Comparison of ENCODE assay signal across 7 mouse cellular contexts in genomic region chr11:59134373-59134997, GRCm38 (mm10). TPM values are rescaled to one million over a fixed set of nuclear protein-coding genes. Genes with fewer than 3 reads are reported as not detected.
DNase-seq lines count a peak whose midpoint lies in the region; ATAC-seq and TF ChIP-seq lines count a peak whose summit lies in the region.

No protein-coding gene starts in this region.

- ATAC-seq in heart, embryonic 14.5 days (ENCODE audit: insufficient number of reproducible peaks, insufficient read depth, low FRiP score, low read depth) = no peak
- ATAC-seq in liver, embryonic 14.5 days (ENCODE audit: insufficient read depth) = no peak

- intact Hi-C loops in left cerebral cortex, postnatal 14 days (cut with DNase I) = no loop called here
- intact Hi-C loops in left cerebral cortex, adult 2 months (cut with DNase I) = no loop called here

- peaks cover 16% of the 10 kb centered on the region for H3K4me1 ChIP-seq in testis, adult 2 months (ENCODE audit: control insufficient read depth, insufficient read depth, low read length)
- H3K4me1 ChIP-seq in heart, embryonic 14.5 days (ENCODE audit: control insufficient read depth in 2 of 2, insufficient read depth in 2 of 2, low read length in 2 of 2) = peaks cover 40 to 43% of the 10 kb centered on the region in 2 experiments
- no peaks in the 10 kb centered on the region for H3K4me1 ChIP-seq in liver, embryonic 14.5 days (replicated peaks; ENCODE audit: control insufficient read depth in 2 of 2, insufficient read depth in 2 of 2, low read length in 1 of 2)

- peak overlapping the region; percentile 19 for H3K4me3 ChIP-seq in testis, adult 2 months (ENCODE audit: control insufficient read depth, low read depth, low read length)
- H3K4me3 ChIP-seq in heart, embryonic 14.5 days (ENCODE audit: control insufficient read depth in 1 of 2, insufficient read depth in 1 of 2, low read depth in 1 of 2, low read length in 2 of 2) = peak overlapping the region; percentile 16 to 21
- no peak overlapping the region for H3K4me3 ChIP-seq in liver, embryonic 14.5 days (ENCODE audit: insufficient read depth in 1 of 2, low read depth in 2 of 2, low read length in 2 of 2)
- H3K4me3 ChIP-seq in left cerebral cortex, adult 2 months = no peak overlapping the region

- H3K27me3 ChIP-seq in testis, adult 2 months (ENCODE audit: control insufficient read depth, insufficient read depth, low read length) = no peaks in the 10 kb centered on the region
- H3K27me3 ChIP-seq in heart, embryonic 14.5 days (ENCODE audit: control insufficient read depth, insufficient read depth, low read length) = peaks cover 37% of the 10 kb centered on the region
- H3K27me3 ChIP-seq in liver, embryonic 14.5 days (ENCODE audit: control insufficient read depth, insufficient read depth, low read length) = peaks cover 34% of the 10 kb centered on the region

- H3K9me3 ChIP-seq in heart, embryonic 14.5 days (ENCODE audit: control insufficient read depth, low read length) = no peaks in the 10 kb centered on the region
- no peaks in the 10 kb centered on the region for H3K9me3 ChIP-seq in liver, embryonic 14.5 days (ENCODE audit: control insufficient read depth, low read length)

- DNase-seq in testis, postnatal 14 days (ENCODE audit: low spot score) = no peak
- DNase-seq in liver, embryonic 14.5 days (ENCODE audit: low read depth in 3 of 3, low spot score in 3 of 3) = no peak
- DNase-seq in retina, postnatal 1 day = peak; percentile 30
- DNase-seq in left cerebral cortex, postnatal 14 days (ENCODE audit: low spot score in 2 of 2) = no peak
- no peak for DNase-seq in left cerebral cortex, adult 2 months (ENCODE audit: extremely low spot score in 1 of 2, low spot score in 2 of 2)

- peak overlapping the region; percentile 56; the same call in 1 of the 2 replicates for H3K9ac ChIP-seq in heart, embryonic 14.5 days (ENCODE audit: low read length)
- H3K9ac ChIP-seq in liver, embryonic 14.5 days (replicated peaks) = no peak overlapping the region

- no peak for TF ChIP-seq CTCF in testis, adult 2 months (IDR thresholded peaks at IDR 0.05; ENCODE audit: control insufficient read depth, insufficient read depth, insufficient replicate concordance, low read depth, low read length)
- 0 out of 2 replicates have a peak, but pooled peaks have one; percentile 18 for TF ChIP-seq CTCF in liver, embryonic 14.5 days (IDR thresholded peaks at IDR 0.05; ENCODE audit: low read depth)
- no peak for TF ChIP-seq CTCF in left cerebral cortex, adult 2 months (IDR thresholded peaks at IDR 0.05)

- no peaks in the 10 kb centered on the region for H3K36me3 ChIP-seq in testis, adult 2 months (ENCODE audit: control insufficient read depth, insufficient read depth, low read length)
- peaks cover 57% of the 10 kb centered on the region for H3K36me3 ChIP-seq in heart, embryonic 14.5 days (ENCODE audit: control insufficient read depth, insufficient read depth, low read length)
- no peaks in the 10 kb centered on the region for H3K36me3 ChIP-seq in liver, embryonic 14.5 days (replicated peaks; ENCODE audit: control insufficient read depth, insufficient read depth, low read depth)

- no peak for TF ChIP-seq POLR2A in testis, adult 2 months (IDR thresholded peaks at IDR 0.05; ENCODE audit: control insufficient read depth, low read depth, low read length)

- no peak overlapping the region for H3K27ac ChIP-seq in testis, adult 2 months (ENCODE audit: control insufficient read depth, insufficient read depth, low read depth, low read length)
- no peak overlapping the region for H3K27ac ChIP-seq in heart, embryonic 14.5 days (replicated peaks in 1 of 2; ENCODE audit: control insufficient read depth in 1 of 2, insufficient read depth in 1 of 2, low read depth in 2 of 2, low read length in 2 of 2)
- no peak overlapping the region for H3K27ac ChIP-seq in liver, embryonic 14.5 days
- no peak overlapping the region for H3K27ac ChIP-seq in left cerebral cortex, adult 2 months

- no peak for TF ChIP-seq EP300 in liver, embryonic 14.5 days (IDR thresholded peaks at IDR 0.05; ENCODE audit: low read depth)

- 18% methylated on average over 34 of the region's 35 CpGs for WGBS in heart, embryonic 14.5 days
- WGBS in liver, embryonic 14.5 days (ENCODE audit: insufficient replicate concordance) = 6% methylated on average over 35 of the region's 35 CpGs

- peak overlapping the region; percentile 75 for H3K4me2 ChIP-seq in heart, embryonic 14.5 days (ENCODE audit: low read length)
- no peak overlapping the region for H3K4me2 ChIP-seq in liver, embryonic 14.5 days (ENCODE audit: low read depth)

RNA-seq across cellular contexts. Expression of gene Obscn, which starts 1.7 kb away (rescaled TPM):
- 1.9 and 2.8 TPM in 2 replicates for polyA plus RNA-seq in testis, adult 2 months (2012; rRNA removed)
- 69.1 and 69.4 TPM in 2 replicates for polyA plus RNA-seq in heart, embryonic 14.5 days (2014; fragmentation: Nextera tagmentation; extraction: Ambion mirVana)
- polyA plus RNA-seq in liver, embryonic 14.5 days (2012; rRNA removed) = 0.11 TPM in 2 replicates
- polyA plus RNA-seq in liver, embryonic 14.5 days (2014; fragmentation: Nextera tagmentation; extraction: Ambion mirVana) = 0.06 and 0.13 TPM in 2 replicates
- total RNA-seq in left cerebral cortex, postnatal 14 days (2021) = 1 to 10 TPM; 1.5 to 1.9 TPM
- 1 to 10 TPM; 1.5 to 1.9 TPM for total RNA-seq in left cerebral cortex, adult 2 months (2021)

RNA-seq across cellular contexts. Expression of gene Iba57, which starts 29.1 kb away (rescaled TPM):
- polyA plus RNA-seq in testis, adult 2 months (2012; rRNA removed) = 9.4 and 10.3 TPM in 2 replicates
- polyA plus RNA-seq in heart, embryonic 14.5 days (2014; fragmentation: Nextera tagmentation; extraction: Ambion mirVana) = 4.6 and 4.9 TPM in 2 replicates
- 7.9 and 8.0 TPM in 2 replicates for polyA plus RNA-seq in liver, embryonic 14.5 days (2012; rRNA removed)
- polyA plus RNA-seq in liver, embryonic 14.5 days (2014; fragmentation: Nextera tagmentation; extraction: Ambion mirVana) = 4.4 and 4.7 TPM in 2 replicates
- total RNA-seq in left cerebral cortex, postnatal 14 days (2021) = 10 to 100 TPM in 1 of 2 experiments, 1 to 10 TPM in 1; 9.8 to 10.0 TPM
- total RNA-seq in left cerebral cortex, adult 2 months (2021) = 1 to 10 TPM; 7.4 to 7.8 TPM

RNA-seq across cellular contexts. Expression of gene Gjc2, which starts 48.5 kb away (rescaled TPM):
- 2.1 and 2.7 TPM in 2 replicates for polyA plus RNA-seq in testis, adult 2 months (2012; rRNA removed)
- 0.23 and 0.39 TPM in 2 replicates for polyA plus RNA-seq in heart, embryonic 14.5 days (2014; fragmentation: Nextera tagmentation; extraction: Ambion mirVana)
- 0.08 and 0.10 TPM in 2 replicates for polyA plus RNA-seq in liver, embryonic 14.5 days (2012; rRNA removed)
- 0.13 TPM in 1 of 2 replicates, not detected in the other for polyA plus RNA-seq in liver, embryonic 14.5 days (2014; fragmentation: Nextera tagmentation; extraction: Ambion mirVana)
- 10 to 100 TPM in 1 of 2 experiments, 1 to 10 TPM in 1; 7.9 to 14.2 TPM for total RNA-seq in left cerebral cortex, postnatal 14 days (2021)
- 1 to 10 TPM; 7.4 to 8.0 TPM for total RNA-seq in left cerebral cortex, adult 2 months (2021)

RNA-seq across cellular contexts. Expression of gene Guk1, which starts 57.5 kb away (rescaled TPM):
- 168 and 188 TPM in 2 replicates for polyA plus RNA-seq in testis, adult 2 months (2012; rRNA removed)
- 133 and 136 TPM in 2 replicates for polyA plus RNA-seq in heart, embryonic 14.5 days (2014; fragmentation: Nextera tagmentation; extraction: Ambion mirVana)
- 40.2 and 41.1 TPM in 2 replicates for polyA plus RNA-seq in liver, embryonic 14.5 days (2012; rRNA removed)
- 64.2 and 70.5 TPM in 2 replicates for polyA plus RNA-seq in liver, embryonic 14.5 days (2014; fragmentation: Nextera tagmentation; extraction: Ambion mirVana)
- 100 to 1,000 TPM; 113 to 118 TPM for total RNA-seq in left cerebral cortex, postnatal 14 days (2021)
- total RNA-seq in left cerebral cortex, adult 2 months (2021) = 100 to 1,000 TPM; 135 TPM

Comparison
In these comparisons a context has a peak if more than half of its experiments do, and no peak if none do; other contexts are left out.
1. H3K4me3 ChIP-seq: peak in testis, adult 2 months (single experiment) and heart, embryonic 14.5 days (2 of 2); none in liver, embryonic 14.5 days (0 of 2) and left cerebral cortex, adult 2 months (single experiment).
2. RNA of gene Obscn, which starts 1.7 kb away (polyA plus RNA-seq): 69.1 to 69.4 TPM in heart, embryonic 14.5 days; 1.9 to 2.8 TPM in testis, adult 2 months and 0.06 to 0.13 TPM in liver, embryonic 14.5 days; every median in the first group is over 10 times any median in the second.